Mouse (Mus musculus): ENCODE results near the gene Pus7l. TPM values are rescaled to one million over a fixed set of nuclear protein-coding genes. Genes with fewer than 3 reads are reported as not detected.
A peak's percentile ranks its signal among the peaks of the same experiment; 100 is the strongest.

The Pus7l gene
- polyA plus RNA-seq, 1 experiment from 2014 or later = 10.1 TPM

- H3K9ac ChIP-seq (ENCODE audit: low read length) = no peak overlapping the region
- H3K27me3 ChIP-seq (replicated peaks; ENCODE audit: control insufficient read depth, insufficient read depth, low read length) = no peaks in the 10 kb centered on the region
- no peak overlapping the region for H3K4me3 ChIP-seq (ENCODE audit: low read depth, low read length)
- peaks cover 3% of the 10 kb centered on the region; the same call in 1 of the 2 replicates for H3K4me1 ChIP-seq (replicated peaks; ENCODE audit: control insufficient read depth, insufficient read depth, low read length)
- no peak overlapping the region; the same call in 1 of the 2 replicates for H3K27ac ChIP-seq (ENCODE audit: low read depth)
- H3K36me3 ChIP-seq (ENCODE audit: control insufficient read depth, insufficient read depth, low read length) = peaks cover 76% of the 10 kb centered on the region
- no peaks in the 10 kb centered on the region for H3K9me3 ChIP-seq (ENCODE audit: control insufficient read depth, low read length)
- WGBS = 49% methylated on average over 7 of the region's 7 CpGs
- no peak for ATAC-seq (replicated peaks; ENCODE audit: low FRiP score, low TSS enrichment, low read depth)
- DNase-seq (ENCODE audit: low spot score) = no peak
- H3K4me2 ChIP-seq (ENCODE audit: low read length) = no peak overlapping the region
Observed at GRCm38 (mm10) chr15:94582000-94582593, 38.8 kb upstream of the Pus7l start.

GRCm38 (mm10) chr15:94574566-94575268, 31.4 kb upstream of the Pus7l start:
- Histone ChIP-seq H3K27ac (ENCODE audit: low read depth) (no peak overlapping the region), H3K4me3 (ENCODE audit: low read depth, low read length) (no peak overlapping the region), H3K36me3 (ENCODE audit: control insufficient read depth, insufficient read depth, low read length) (peaks cover 11% of the 10 kb centered on the region), H3K4me1 (replicated peaks; ENCODE audit: control insufficient read depth, insufficient read depth, low read length) (peaks cover 16% of the 10 kb centered on the region; the same call in 1 of the 2 replicates), H3K4me2 (ENCODE audit: low read length) (no peak overlapping the region), H3K9me3 (ENCODE audit: control insufficient read depth, low read length) (no peaks in the 10 kb centered on the region), H3K9ac (ENCODE audit: low read length) (no peak overlapping the region), H3K27me3 (replicated peaks; ENCODE audit: control insufficient read depth, insufficient read depth, low read length) (no peaks in the 10 kb centered on the region)
- DNase-seq (ENCODE audit: low spot score) = no peak
- ATAC-seq (replicated peaks; ENCODE audit: low FRiP score, low TSS enrichment, low read depth) = no peak
- 68% methylated on average over 4 of the region's 4 CpGs for WGBS

GRCm38 (mm10) chr15:94572746-94573145, 29.4 kb upstream of the Pus7l start:
- Histone ChIP-seq H3K27ac (ENCODE audit: low read depth) (no peak overlapping the region), H3K27me3 (replicated peaks; ENCODE audit: control insufficient read depth, insufficient read depth, low read length) (no peaks in the 10 kb centered on the region), H3K4me2 (ENCODE audit: low read length) (no peak overlapping the region), H3K4me3 (ENCODE audit: low read depth, low read length) (no peak overlapping the region), H3K4me1 (replicated peaks; ENCODE audit: control insufficient read depth, insufficient read depth, low read length) (peaks cover 16% of the 10 kb centered on the region; the same call in 1 of the 2 replicates), H3K36me3 (ENCODE audit: control insufficient read depth, insufficient read depth, low read length) (no peaks in the 10 kb centered on the region), H3K9ac (ENCODE audit: low read length) (no peak overlapping the region), H3K9me3 (ENCODE audit: control insufficient read depth, low read length) (no peaks in the 10 kb centered on the region)
- WGBS = 74% methylated on average over 7 of the region's 8 CpGs
- no peak for ATAC-seq (replicated peaks; ENCODE audit: low FRiP score, low TSS enrichment, low read depth)
- no peak for DNase-seq (ENCODE audit: low spot score)

GRCm38 (mm10) chr15:94571501-94571900, 28.2 kb upstream of the Pus7l start:
- no peak overlapping the region for H3K9ac ChIP-seq (ENCODE audit: low read length)
- H3K27ac ChIP-seq (ENCODE audit: low read depth) = peak overlapping the region; percentile 1; the same call in 1 of the 2 replicates
- no peak overlapping the region for H3K4me2 ChIP-seq (ENCODE audit: low read length)
- DNase-seq (ENCODE audit: low spot score) (no peak), ATAC-seq (replicated peaks; ENCODE audit: low FRiP score, low TSS enrichment, low read depth) (no peak)
- H3K4me3 ChIP-seq (ENCODE audit: low read depth, low read length) = no peak overlapping the region
- no peaks in the 10 kb centered on the region for H3K36me3 ChIP-seq (ENCODE audit: control insufficient read depth, insufficient read depth, low read length)
- no peaks in the 10 kb centered on the region for H3K27me3 ChIP-seq (replicated peaks; ENCODE audit: control insufficient read depth, insufficient read depth, low read length)
- WGBS = 45% methylated on average over 4 of the region's 4 CpGs
- H3K4me1 ChIP-seq (replicated peaks; ENCODE audit: control insufficient read depth, insufficient read depth, low read length) = peaks cover 16% of the 10 kb centered on the region; the same call in 1 of the 2 replicates
- H3K9me3 ChIP-seq (ENCODE audit: control insufficient read depth, low read length) = no peaks in the 10 kb centered on the region

GRCm38 (mm10) chr15:94568496-94569182, 25.3 kb upstream of the Pus7l start:
- 73% methylated on average over 10 of the region's 10 CpGs for WGBS
- Histone ChIP-seq H3K4me1 (replicated peaks; ENCODE audit: control insufficient read depth, insufficient read depth, low read length) (peaks cover 16% of the 10 kb centered on the region; the same call in 1 of the 2 replicates), H3K27ac (ENCODE audit: low read depth) (no peak overlapping the region), H3K4me3 (ENCODE audit: low read depth, low read length) (no peak overlapping the region), H3K9me3 (ENCODE audit: control insufficient read depth, low read length) (no peaks in the 10 kb centered on the region), H3K27me3 (replicated peaks; ENCODE audit: control insufficient read depth, insufficient read depth, low read length) (no peaks in the 10 kb centered on the region), H3K36me3 (ENCODE audit: control insufficient read depth, insufficient read depth, low read length) (no peaks in the 10 kb centered on the region), H3K4me2 (ENCODE audit: low read length) (no peak overlapping the region), H3K9ac (ENCODE audit: low read length) (no peak overlapping the region)
- DNase-seq (ENCODE audit: low spot score) = no peak
- peak; percentile 68 for ATAC-seq (replicated peaks; ENCODE audit: low FRiP score, low TSS enrichment, low read depth)

- H3K9me3 ChIP-seq (ENCODE audit: control insufficient read depth, low read length) = no peaks in the 10 kb centered on the region
- H3K27ac ChIP-seq (ENCODE audit: low read depth) = no peak overlapping the region
- DNase-seq (ENCODE audit: low spot score) (no peak), ATAC-seq (replicated peaks; ENCODE audit: low FRiP score, low TSS enrichment, low read depth) (no peak)
- no peak overlapping the region for H3K4me3 ChIP-seq (ENCODE audit: low read depth, low read length)
- H3K9ac ChIP-seq (ENCODE audit: low read length) = no peak overlapping the region
- no peak overlapping the region for H3K4me2 ChIP-seq (ENCODE audit: low read length)
- no peaks in the 10 kb centered on the region for H3K36me3 ChIP-seq (ENCODE audit: control insufficient read depth, insufficient read depth, low read length)
- peaks cover 7% of the 10 kb centered on the region; the same call in 1 of the 2 replicates for H3K4me1 ChIP-seq (replicated peaks; ENCODE audit: control insufficient read depth, insufficient read depth, low read length)
- WGBS = 89% methylated on average over 9 of the region's 9 CpGs
- no peaks in the 10 kb centered on the region for H3K27me3 ChIP-seq (replicated peaks; ENCODE audit: control insufficient read depth, insufficient read depth, low read length)
Observed at GRCm38 (mm10) chr15:94565854-94566253, 22.5 kb upstream of the Pus7l start.

- DNase-seq (ENCODE audit: low spot score) = no peak
- no peak overlapping the region for H3K27ac ChIP-seq (ENCODE audit: low read depth)
- no peak overlapping the region for H3K9ac ChIP-seq (ENCODE audit: low read length)
- H3K4me1 ChIP-seq (replicated peaks; ENCODE audit: control insufficient read depth, insufficient read depth, low read length) = no peaks in the 10 kb centered on the region
- no peak overlapping the region for H3K4me3 ChIP-seq (ENCODE audit: low read depth, low read length)
- ATAC-seq (replicated peaks; ENCODE audit: low FRiP score, low TSS enrichment, low read depth) = no peak
- H3K36me3 ChIP-seq (ENCODE audit: control insufficient read depth, insufficient read depth, low read length) = 0 out of 2 replicates have a peak, but pooled peaks cover 4% of the 10 kb centered on the region
- no peak overlapping the region for H3K4me2 ChIP-seq (ENCODE audit: low read length)
- 83% methylated on average over 2 of the region's 2 CpGs for WGBS
- no peaks in the 10 kb centered on the region for H3K9me3 ChIP-seq (ENCODE audit: control insufficient read depth, low read length)
- no peaks in the 10 kb centered on the region for H3K27me3 ChIP-seq (replicated peaks; ENCODE audit: control insufficient read depth, insufficient read depth, low read length)
Observed at GRCm38 (mm10) chr15:94564909-94565308, 21.6 kb upstream of the Pus7l start.

GRCm38 (mm10) chr15:94558895-94559656, 15.7 kb upstream of the Pus7l start:
- DNase-seq (ENCODE audit: low spot score) (no peak), ATAC-seq (replicated peaks; ENCODE audit: low FRiP score, low TSS enrichment, low read depth) (peak; percentile 61; the same call in 1 of the 2 replicates)
- Histone ChIP-seq H3K27me3 (replicated peaks; ENCODE audit: control insufficient read depth, insufficient read depth, low read length) (no peaks in the 10 kb centered on the region), H3K9me3 (ENCODE audit: control insufficient read depth, low read length) (no peaks in the 10 kb centered on the region), H3K36me3 (ENCODE audit: control insufficient read depth, insufficient read depth, low read length) (0 out of 2 replicates have a peak, but pooled peaks cover 11% of the 10 kb centered on the region), H3K9ac (ENCODE audit: low read length) (no peak overlapping the region), H3K4me3 (ENCODE audit: low read depth, low read length) (no peak overlapping the region), H3K4me2 (ENCODE audit: low read length) (no peak overlapping the region), H3K27ac (ENCODE audit: low read depth) (no peak overlapping the region), H3K4me1 (replicated peaks; ENCODE audit: control insufficient read depth, insufficient read depth, low read length) (no peaks in the 10 kb centered on the region)
- 72% methylated on average over 17 of the region's 17 CpGs for WGBS
